Mouse (Mus musculus): ENCODE data around the gene Cul5. TPM values are rescaled to one million over a fixed set of nuclear protein-coding genes. Genes with fewer than 3 reads are reported as not detected.

The Cul5 gene
- total RNA-seq (2023), result 34.1 TPM

DNA sequence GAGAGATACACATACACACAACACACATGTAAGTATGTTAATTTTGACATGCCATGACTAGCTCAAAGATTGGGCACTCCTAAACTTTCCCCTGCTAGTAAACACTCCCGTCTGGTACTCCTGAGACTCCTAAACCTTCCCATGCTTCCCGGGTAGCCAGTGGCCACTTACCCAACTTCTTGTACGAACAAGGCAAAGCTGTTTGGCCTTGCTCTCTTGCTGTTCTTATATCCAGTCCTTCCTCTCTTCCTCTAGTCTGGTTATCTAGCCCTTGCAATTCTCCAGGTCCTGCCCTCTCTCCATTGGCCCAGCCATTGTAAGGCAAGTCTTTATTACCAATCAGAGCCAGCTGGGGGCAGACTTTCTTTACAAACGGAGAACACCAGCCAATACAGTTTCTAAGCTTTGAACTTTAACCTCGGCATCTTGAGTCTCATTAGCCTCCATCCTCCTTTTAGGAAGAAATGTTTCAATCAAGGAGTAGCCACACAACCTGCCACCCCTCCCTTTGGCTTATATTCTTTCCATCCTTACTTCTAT is at the start of gene Cul5:
TSS of gene Cul5 (minus strand) at position 335 of the 540 bp plus-strand sequence.

GRCm38 (mm10) chr9:53705992-53706696 is 36.3 kb upstream of the Cul5 start, which contains the start of gene Rab39:
TSS of gene Rab39 (minus strand) at chr9:53706232.

DNA sequence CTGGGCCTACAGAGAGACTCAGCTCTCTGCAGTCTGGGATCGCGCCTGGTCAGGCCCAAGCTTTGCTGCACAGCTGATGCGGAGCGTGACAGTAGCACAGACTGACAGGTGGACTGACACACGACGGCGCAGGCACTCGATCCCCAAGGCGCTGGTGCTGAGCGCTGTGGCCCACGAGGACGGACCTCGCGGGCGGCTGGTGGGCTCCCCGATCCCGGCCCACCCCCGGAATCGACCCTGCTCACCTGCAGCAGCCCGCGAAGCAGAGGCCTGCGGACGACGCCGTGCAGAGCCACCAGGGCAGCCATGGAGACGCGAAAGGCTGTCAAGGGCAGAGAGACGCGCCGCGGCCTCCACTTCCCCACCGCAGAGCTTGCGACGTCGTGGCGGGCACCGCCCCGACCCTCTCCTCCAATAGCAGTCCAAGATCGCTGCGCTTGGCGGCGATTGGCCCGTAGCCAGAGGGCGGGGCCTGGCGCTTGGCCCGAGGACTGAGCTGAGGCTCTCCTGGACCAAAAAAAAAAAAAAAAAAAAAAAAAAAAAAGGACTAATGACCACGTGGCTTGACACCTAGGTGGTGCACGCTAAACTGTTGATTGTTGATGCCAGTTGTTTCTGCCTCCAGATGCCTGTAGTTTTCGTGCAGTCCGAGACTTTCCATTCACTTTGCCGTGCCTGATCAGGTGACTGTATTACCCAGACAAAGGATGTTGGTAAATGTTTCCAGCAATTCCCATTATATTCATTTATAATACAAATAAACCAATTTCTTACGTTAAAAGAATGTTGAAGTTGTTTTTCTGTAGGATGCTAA is 59.6 kb downstream of the Cul5 start, which contains the start of gene Acat1:
TSS of gene Acat1 (minus strand) at position 415 of the 814 bp plus-strand sequence.

Other genes with a start within 250 kb of the Cul5 start
- gene Atm, start 133.3 kb downstream of the Cul5 start, total RNA-seq (2023), result 59.2 TPM
- gene Npat, start 133.0 kb downstream of the Cul5 start, total RNA-seq (2023), result 18.6 TPM
- 18.4 TPM for gene Acat1, start 59.6 kb downstream of the Cul5 start, total RNA-seq (2023)
- gene Rab39, start 36.2 kb upstream of the Cul5 start, total RNA-seq (2023), result 0.46 TPM
- 18.6 TPM for gene Slc35f2, start 101.5 kb upstream of the Cul5 start, total RNA-seq (2023)
- gene Sln, start 180.2 kb upstream of the Cul5 start, total RNA-seq (2023), result not detected